Mouse (Mus musculus) intestine, embryonic 15.5 days (tissue): ENCODE measurements around the gene Gm29423. TPM values are rescaled to one million over a fixed set of nuclear protein-coding genes. Genes with fewer than 3 reads are reported as not detected.
"Not testable (repeated sequence)": the region's sequence is repeated elsewhere in the genome, so short reads cannot be mapped to it uniquely, and the experiment has no call there.

Source experiments
- ATAC-seq: fragments of 200-750 bp; cut with Nextera tagmentation; 2 replicates; pipeline ENCODE4 v1.8.0; 2017; ENCODE audit warnings: moderate TSS enrichment, moderate library complexity
- H3K27ac ChIP-seq: fragments of 300-500 bp; sonication (generic); 2 replicates; pipeline ENCODE4 v1.5.1; 2015; ENCODE audit warnings: mild to moderate bottlenecking, inconsistent platforms
- H3K27me3 ChIP-seq: fragments of 300-500 bp; sonication (generic); replicated peaks from 2 replicates; pipeline ENCODE4 v1.6.1; 2015; ENCODE audit warnings: inconsistent platforms
- H3K36me3 ChIP-seq: fragments of 300-500 bp; sonication (generic); 2 replicates; pipeline ENCODE4 v1.6.1; 2015; ENCODE audit warnings: inconsistent platforms
- H3K4me1 ChIP-seq: fragments of 300-500 bp; sonication (generic); replicated peaks from 2 replicates; pipeline ENCODE4 v1.6.1; 2015; ENCODE audit warnings: inconsistent platforms
- H3K4me2 ChIP-seq: fragments of 300-500 bp; sonication (generic); replicated peaks from 2 replicates; pipeline ENCODE4 v1.6.1; 2015; ENCODE audit warnings: mild to moderate bottlenecking, inconsistent platforms
- H3K4me3 ChIP-seq: fragments of 300-500 bp; sonication (generic); replicated peaks from 2 replicates; pipeline ENCODE4 v1.5.1; 2015; ENCODE audit warnings: inconsistent platforms
- H3K9ac ChIP-seq: fragments of 300-500 bp; sonication (generic); 2 replicates; pipeline ENCODE4 v1.6.1; 2015; ENCODE audit warnings: inconsistent platforms
- H3K9me3 ChIP-seq: fragments of 300-500 bp; sonication (generic); 2 replicates; pipeline ENCODE4 v1.6.1; 2016; ENCODE audit warnings: inconsistent platforms
- WGBS: fragments of 180-500 bp; shearing (Covaris S2); methylation state at CpG from one replicate; pipeline ENCODE4 v1.1.7; 2015; 5-methylcytosine and 5-hydroxymethylcytosine counted together
- polyA plus RNA-seq: library from polyadenylated mRNA; unstranded; fragments of >200 nt; fragmentation: Nextera tagmentation; extraction: Ambion mirVana; gene quantifications from 2 replicates; pipeline ENCODE4 v1.2.1, GENCODE M21; 2015

The Gm29423 gene
- polyA plus RNA-seq = not detected in 2 replicates

DNA sequence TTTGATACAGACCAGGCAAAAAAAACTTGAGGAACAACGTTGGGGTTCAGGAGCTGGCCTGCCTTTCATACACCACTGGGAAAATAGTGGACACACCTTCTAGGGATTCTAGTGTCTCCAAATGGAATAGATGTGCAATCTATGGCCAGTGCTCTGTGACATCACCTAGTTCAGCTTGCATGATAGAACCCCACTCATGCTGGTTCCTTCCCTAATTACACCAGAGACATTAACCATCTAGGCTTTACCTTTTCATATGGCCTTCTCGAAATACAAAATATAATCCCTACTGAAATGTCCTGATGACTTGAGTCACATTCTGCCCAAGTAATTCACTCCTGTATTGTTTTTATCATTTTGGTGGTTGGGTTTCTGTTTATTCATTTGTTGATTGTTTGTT, at the start of gene Gm29423, which contains the start of gene Gm29644:
TSS of gene Gm29423 (minus strand) at position 101 of the 400 bp plus-strand sequence.
TSS of gene Gm29644 (minus strand) at position 157 of the 400 bp plus-strand sequence.
- not testable (repeated sequence) for H3K4me3 ChIP-seq, H3K36me3 ChIP-seq, H3K9ac ChIP-seq, H3K9me3 ChIP-seq, ATAC-seq, H3K27ac ChIP-seq, H3K4me2 ChIP-seq, H3K27me3 ChIP-seq, H3K4me1 ChIP-seq
- WGBS = no CpG with 5 or more reads among the region's 2 CpGs

GRCm38 (mm10) chrY:70273542-70273941, 29.5 kb downstream of the Gm29423 start, which contains the start of gene Gm21118:
Gm21118 (minus strand) TSS chrY:70273642.
- H3K27ac ChIP-seq, H3K36me3 ChIP-seq: not testable (repeated sequence)
- WGBS = no CpG with 5 or more reads among the region's 4 CpGs

More at GRCm38 (mm10) chrY:70273542-70273941, 29.5 kb downstream of the Gm29423 start, which contains the start of gene Gm21118:
- H3K9me3 ChIP-seq, H3K9ac ChIP-seq, ATAC-seq, H3K27me3 ChIP-seq, H3K4me3 ChIP-seq, H3K4me1 ChIP-seq, H3K4me2 ChIP-seq: not testable (repeated sequence)

Other genes with a start within 250 kb of the Gm29423 start
- not detected in 2 replicates for gene Gm21118, start 29.6 kb downstream of the Gm29423 start, polyA plus RNA-seq
- gene Gm29644, start 56 bp upstream of the Gm29423 start, polyA plus RNA-seq = not detected in 2 replicates
- not detected in 2 replicates for gene Gm20888, start 138.6 kb upstream of the Gm29423 start, polyA plus RNA-seq